Mouse (Mus musculus) cortical plate, adult 2 months (tissue): ENCODE results near the gene Hcrt. TPM values are rescaled to one million over a fixed set of nuclear protein-coding genes. Genes with fewer than 3 reads are reported as not detected.
A peak's percentile ranks its signal among the peaks of the same experiment; 100 is the strongest.

Experiments
- H3K27ac ChIP-seq: fragments of 200-500 bp; 2 replicates; pipeline ENCODE4 v1.5.1; 2012; ENCODE audit warnings: low read length, control low read depth, inconsistent platforms; ENCODE audit not compliant: insufficient read depth
- H3K4me1 ChIP-seq: fragments of 200-500 bp; 2 replicates; pipeline ENCODE4 v1.6.1; 2011; ENCODE audit warnings: low read length; ENCODE audit not compliant: control insufficient read depth, insufficient read depth
- H3K4me3 ChIP-seq: fragments of 200-500 bp; 2 replicates; pipeline ENCODE4 v1.5.1; 2011; ENCODE audit warnings: mild to moderate bottlenecking, low read length, control low read depth; ENCODE audit not compliant: insufficient read depth
- CTCF ChIP-seq: fragments of 200-500 bp; IDR thresholded peaks from 2 replicates; pipeline ENCODE4 v1.5.1; 2011; ENCODE audit warnings: mild to moderate bottlenecking, control low read depth, low read length; ENCODE audit not compliant: insufficient read depth; ENCODE audit errors: extremely low read depth
- POLR2A ChIP-seq: fragments of 200-500 bp; IDR thresholded peaks from 2 replicates; pipeline ENCODE4 v1.6.1; 2011; ENCODE audit warnings: mild to moderate bottlenecking, low read length, control low read depth; ENCODE audit not compliant: insufficient read depth; ENCODE audit errors: extremely low read depth
- polyA plus RNA-seq: library from polyadenylated mRNA; depleted of rRNA; stranded (reverse); fragments of >200 nt; gene quantifications from 2 replicates; pipeline ENCODE4 v1.2.3, GENCODE M21; 2012

Hcrt gene
- polyA plus RNA-seq, 1 experiment = 0.29 TPM

GRCm38 (mm10) chr11:100789702-100790101, 27.0 kb upstream of the Hcrt start:
- TF ChIP-seq CTCF = no peak
- TF ChIP-seq POLR2A = no peak
- Histone ChIP-seq H3K27ac (no peak overlapping the region), H3K4me1 (no peaks in the 10 kb centered on the region), H3K4me3 (no peak overlapping the region)

DNA sequence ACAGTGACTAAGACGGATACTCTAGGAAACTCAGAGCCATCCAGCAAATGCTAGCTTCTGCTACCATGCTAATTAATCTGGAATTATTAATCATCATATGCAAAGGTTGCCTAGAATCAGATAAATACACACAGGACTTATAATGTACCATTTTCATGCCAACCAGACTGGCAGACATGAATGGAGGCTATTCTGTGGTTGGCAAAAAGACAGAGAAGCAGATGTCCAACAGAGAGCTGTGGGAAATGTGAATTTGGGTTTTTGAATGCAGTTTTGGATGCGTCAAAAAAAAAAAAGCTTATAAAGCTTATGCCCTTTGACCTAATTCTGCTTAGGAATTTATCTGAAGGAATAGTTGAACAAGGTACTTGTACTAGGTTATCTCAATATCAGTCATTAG, 23.0 kb upstream of the Hcrt start:
- no peaks in the 10 kb centered on the region for H3K4me1 ChIP-seq
- no peak overlapping the region for H3K4me3 ChIP-seq
- TF ChIP-seq CTCF (no peak), POLR2A (no peak)
- H3K27ac ChIP-seq = no peak overlapping the region

DNA sequence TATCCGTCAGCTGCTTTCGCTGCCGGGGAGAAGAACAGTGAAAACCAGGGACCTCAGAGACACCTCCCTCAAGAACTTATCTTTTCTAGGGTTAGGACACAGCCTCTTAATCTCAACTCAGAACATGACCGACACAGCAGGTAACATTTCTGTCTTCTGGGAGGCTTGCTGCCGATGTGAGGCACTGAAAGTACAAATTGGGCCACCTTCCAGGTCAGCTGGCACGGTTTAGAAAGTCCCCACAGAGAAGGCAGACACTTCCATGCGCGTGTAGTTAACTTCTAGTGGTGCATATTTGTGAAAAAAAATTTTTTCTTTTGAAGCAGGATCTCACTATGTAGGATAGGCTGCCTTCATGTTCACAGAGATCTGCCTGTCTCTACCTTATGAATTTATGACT, 21.6 kb upstream of the Hcrt start:
- Histone ChIP-seq H3K4me3 (no peak overlapping the region), H3K4me1 (no peaks in the 10 kb centered on the region), H3K27ac (no peak overlapping the region)
- no peak for TF ChIP-seq CTCF
- no peak for TF ChIP-seq POLR2A

- Histone ChIP-seq H3K4me1 (no peaks in the 10 kb centered on the region), H3K27ac (no peak overlapping the region), H3K4me3 (no peak overlapping the region)
- TF ChIP-seq CTCF (no peak), POLR2A (no peak)
These were observed 19.8 kb upstream of the Hcrt start for GRCm38 (mm10) chr11:100782568-100782967.

GRCm38 (mm10) chr11:100781763-100782475, 19.2 kb upstream of the Hcrt start:
- TF ChIP-seq POLR2A (no peak), CTCF (no peak)

DNA sequence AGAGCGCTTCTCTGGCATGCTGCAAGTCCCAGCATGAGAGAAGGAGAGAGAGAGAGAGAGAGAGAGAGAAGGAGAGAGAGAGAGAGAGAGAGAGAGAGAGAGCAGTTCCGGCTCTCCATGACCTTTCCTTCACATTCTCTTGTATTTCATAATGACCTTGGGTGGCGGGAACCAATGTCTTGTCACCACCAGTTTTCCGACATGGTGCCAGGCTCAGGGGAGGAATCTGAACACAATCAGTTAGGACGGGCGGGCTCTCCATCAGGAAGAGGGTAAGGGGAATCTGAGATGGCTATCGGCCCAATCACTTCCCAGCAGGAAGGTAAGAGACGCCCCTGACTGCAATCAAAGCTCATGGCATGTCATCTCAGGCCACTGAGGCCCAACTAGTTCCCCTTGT, 17.5 kb upstream of the Hcrt start:
- Histone ChIP-seq H3K4me3 (no peak overlapping the region), H3K4me1 (no peaks in the 10 kb centered on the region), H3K27ac (no peak overlapping the region)
- no peak for TF ChIP-seq CTCF
- no peak for TF ChIP-seq POLR2A

More at GRCm38 (mm10) chr11:100781763-100782475, 19.2 kb upstream of the Hcrt start:
- Histone ChIP-seq H3K4me1 (no peaks in the 10 kb centered on the region), H3K27ac (no peak overlapping the region), H3K4me3 (no peak overlapping the region)

GRCm38 (mm10) chr11:100778069-100778468, 15.3 kb upstream of the Hcrt start:
- H3K4me1 ChIP-seq = no peaks in the 10 kb centered on the region

DNA sequence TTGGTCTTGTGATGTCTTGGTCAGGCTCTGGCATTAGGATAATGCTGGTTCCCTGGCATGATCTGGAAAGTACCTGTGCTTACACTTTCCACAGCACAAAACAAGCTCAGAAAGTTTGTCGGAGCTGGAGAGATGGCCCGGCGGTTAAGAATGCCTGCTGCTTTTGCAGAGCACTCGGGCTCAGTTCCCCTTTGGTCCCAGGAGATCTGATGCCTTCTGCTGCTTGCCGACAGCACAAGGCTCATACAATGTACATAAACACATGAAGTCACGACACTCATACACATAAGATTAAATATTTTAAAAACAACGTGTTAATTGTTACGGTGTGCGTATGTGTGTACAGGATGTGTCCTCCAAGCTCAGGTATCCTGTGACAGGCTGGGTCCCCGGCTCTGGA, 13.2 kb upstream of the Hcrt start:
- no peak overlapping the region for H3K27ac ChIP-seq
- H3K4me3 ChIP-seq = no peak overlapping the region
- no peaks in the 10 kb centered on the region for H3K4me1 ChIP-seq
- TF ChIP-seq POLR2A = no peak
- TF ChIP-seq CTCF = no peak

More at GRCm38 (mm10) chr11:100778069-100778468, 15.3 kb upstream of the Hcrt start:
- Histone ChIP-seq H3K27ac (no peak overlapping the region), H3K4me3 (no peak overlapping the region)
- no peak for TF ChIP-seq POLR2A
- TF ChIP-seq CTCF = no peak

- TF ChIP-seq POLR2A (no peak), CTCF (no peak)
- Histone ChIP-seq H3K4me1 (no peaks in the 10 kb centered on the region), H3K4me3 (no peak overlapping the region), H3K27ac (no peak overlapping the region)
These were observed 11.5 kb upstream of the Hcrt start for GRCm38 (mm10) chr11:100774261-100774660.

DNA sequence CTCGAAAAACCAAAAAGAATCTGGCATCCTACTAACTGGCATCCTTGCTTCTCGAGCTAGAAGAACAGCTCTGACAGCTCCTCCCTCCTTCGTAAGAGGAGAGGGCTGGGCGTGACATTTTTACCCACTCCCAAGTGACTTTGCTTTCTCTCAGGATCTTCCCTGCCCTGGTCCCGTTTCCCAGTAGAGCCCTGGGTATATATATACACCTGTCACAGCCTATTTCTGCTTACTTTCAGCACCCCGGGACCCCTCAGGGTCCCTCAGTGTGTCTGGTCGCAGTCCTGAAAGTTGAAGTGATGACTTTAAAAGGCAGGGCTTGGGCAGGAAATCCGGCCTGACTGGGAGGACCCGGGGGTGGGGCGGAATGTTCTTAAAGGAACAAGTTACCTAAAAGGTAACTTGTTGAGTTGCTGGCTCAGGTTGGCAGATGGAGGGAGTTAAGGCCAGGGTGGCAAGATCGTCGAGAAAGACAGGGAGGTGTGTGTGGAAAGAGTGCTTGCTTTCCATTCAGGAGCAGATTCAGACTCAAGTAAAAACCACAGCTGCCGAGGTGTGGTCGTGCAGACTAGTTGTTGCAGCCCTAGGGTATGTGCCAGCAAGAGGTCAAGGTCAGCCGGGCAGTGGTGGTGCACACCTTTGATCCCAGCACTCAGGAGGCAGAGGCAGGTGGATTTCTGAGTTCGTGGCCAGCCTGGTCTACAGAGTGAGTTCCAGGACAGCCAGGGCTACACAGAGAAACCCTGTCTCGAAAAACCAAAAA, 8.1 kb upstream of the Hcrt start, which contains the start of gene Ghdc:
Gene Ghdc, minus strand, starts transcription at position 312 of the 763 bp plus-strand sequence.
- Histone ChIP-seq H3K27ac (no peak within 1 kb of the TSS), H3K4me3 (peak within 1 kb of the TSS; percentile 47), H3K4me1 (no peaks in the 10 kb centered on the region)
- TF ChIP-seq CTCF (no peak), POLR2A (no peak)
